Mouse (Mus musculus) embryonic facial prominence, embryonic 10.5 days (tissue): ENCODE data around the gene Rab22a. TPM values are rescaled to one million over a fixed set of nuclear protein-coding genes. Genes with fewer than 3 reads are reported as not detected.
"Not testable (repeated sequence)": the region's sequence is repeated elsewhere in the genome, so short reads cannot be mapped to it uniquely, and the experiment has no call there.

ENCODE experiments used
- DNase-seq: peaks from one replicate; pipeline ENCODE4 v3.0.0-alpha.2; 2017; ENCODE audit warnings: low spot score
- H3K27ac ChIP-seq: fragments of 300-500 bp; sonication (generic); replicated peaks from 2 replicates; pipeline ENCODE4 v1.5.1; 2016; ENCODE audit warnings: mild to moderate bottlenecking
- H3K27me3 ChIP-seq: fragments of 300-500 bp; sonication (generic); replicated peaks from 2 replicates; pipeline ENCODE4 v1.6.1; 2016; ENCODE audit warnings: low read depth, mild to moderate bottlenecking; ENCODE audit not compliant: poor library complexity, severe bottlenecking
- H3K36me3 ChIP-seq: fragments of 300-500 bp; sonication (generic); replicated peaks from 2 replicates; pipeline ENCODE4 v1.6.1; 2016; ENCODE audit warnings: mild to moderate bottlenecking, moderate library complexity
- H3K4me1 ChIP-seq: fragments of 300-500 bp; sonication (generic); 2 replicates; pipeline ENCODE4 v1.6.1; 2016
- H3K4me3 ChIP-seq: fragments of 300-500 bp; sonication (generic); 2 replicates; pipeline ENCODE4 v1.5.1; 2016; ENCODE audit warnings: mild to moderate bottlenecking, moderate library complexity
- H3K9me3 ChIP-seq: fragments of 300-500 bp; sonication (generic); 2 replicates; pipeline ENCODE4 v1.6.1; 2016; ENCODE audit warnings: mild to moderate bottlenecking
- WGBS: fragments of 180-500 bp; shearing (Covaris S2); methylation state at CpG from one replicate; pipeline ENCODE4 v1.1.7; 2016; 5-methylcytosine and 5-hydroxymethylcytosine counted together
- polyA plus RNA-seq: library from polyadenylated mRNA; unstranded; fragments of >200 nt; fragmentation: Nextera tagmentation; extraction: Ambion mirVana; gene quantifications from 2 replicates; pipeline ENCODE4 v1.2.1, GENCODE M21; 2016

The Rab22a gene
- polyA plus RNA-seq, 1 experiment from 2014 or later = 24.6 TPM

GRCm38 (mm10) chr2:173707626-173708025 lies 48.1 kb downstream of the Rab22a start:
- Histone ChIP-seq H3K36me3 (peaks cover 53% of the 10 kb centered on the region), H3K4me1 (peaks cover 12% of the 10 kb centered on the region)
- H3K27ac ChIP-seq, DNase-seq, H3K27me3 ChIP-seq, H3K9me3 ChIP-seq, H3K4me3 ChIP-seq: not testable (repeated sequence)

GRCm38 (mm10) chr2:173710193-173710592 lies 50.6 kb downstream of the Rab22a start:
- no peak overlapping the region for H3K4me3 ChIP-seq
- 83% methylated on average over 6 of the region's 6 CpGs for WGBS

GRCm38 (mm10) chr2:173712656-173713055 lies 53.1 kb downstream of the Rab22a start:
- Histone ChIP-seq H3K36me3 (peaks cover 14% of the 10 kb centered on the region), H3K4me1 (peaks cover 29% of the 10 kb centered on the region), H3K27ac (peak overlapping the region; percentile 19; the same call in 1 of the 2 replicates), H3K9me3 (no peaks in the 10 kb centered on the region), H3K27me3 (no peaks in the 10 kb centered on the region), H3K4me3 (no peak overlapping the region)
- no peak for DNase-seq
- WGBS = 68% methylated on average over 10 of the region's 10 CpGs

More at GRCm38 (mm10) chr2:173710193-173710592, 50.6 kb downstream of the Rab22a start:
- Histone ChIP-seq H3K27ac (no peak overlapping the region), H3K27me3 (no peaks in the 10 kb centered on the region), H3K36me3 (peaks cover 29% of the 10 kb centered on the region), H3K4me1 (peaks cover 29% of the 10 kb centered on the region), H3K9me3 (no peaks in the 10 kb centered on the region)
- DNase-seq = no peak

GRCm38 (mm10) chr2:173713241-173713640 lies 53.7 kb downstream of the Rab22a start:
- Histone ChIP-seq H3K9me3 (no peaks in the 10 kb centered on the region), H3K27ac (no peak overlapping the region; the same call in 1 of the 2 replicates)

GRCm38 (mm10) chr2:173714620-173715218 lies 55.2 kb downstream of the Rab22a start:
- Histone ChIP-seq H3K4me3 (no peak overlapping the region), H3K27me3 (no peaks in the 10 kb centered on the region), H3K9me3 (no peaks in the 10 kb centered on the region), H3K27ac (peak overlapping the region; percentile 12; the same call in 1 of the 2 replicates), H3K36me3 (no peaks in the 10 kb centered on the region), H3K4me1 (peaks cover 29% of the 10 kb centered on the region)
- no peak for DNase-seq
- WGBS = 62% methylated on average over 8 of the region's 8 CpGs

More at GRCm38 (mm10) chr2:173713241-173713640, 53.7 kb downstream of the Rab22a start:
- Histone ChIP-seq H3K36me3 (peaks cover 8% of the 10 kb centered on the region), H3K4me1 (peaks cover 29% of the 10 kb centered on the region), H3K4me3 (no peak overlapping the region), H3K27me3 (no peaks in the 10 kb centered on the region)
- WGBS = 85% methylated on average over 4 of the region's 4 CpGs
- DNase-seq = no peak

- Histone ChIP-seq H3K36me3 (no peaks in the 10 kb centered on the region), H3K4me1 (peaks cover 21% of the 10 kb centered on the region), H3K4me3 (no peak overlapping the region), H3K9me3 (no peaks in the 10 kb centered on the region), H3K27ac (no peak overlapping the region), H3K27me3 (no peaks in the 10 kb centered on the region)
- DNase-seq = no peak
- 93% methylated on average over 5 of the region's 5 CpGs for WGBS
These were observed 57.4 kb downstream of the Rab22a start for GRCm38 (mm10) chr2:173716966-173717365.

DNA sequence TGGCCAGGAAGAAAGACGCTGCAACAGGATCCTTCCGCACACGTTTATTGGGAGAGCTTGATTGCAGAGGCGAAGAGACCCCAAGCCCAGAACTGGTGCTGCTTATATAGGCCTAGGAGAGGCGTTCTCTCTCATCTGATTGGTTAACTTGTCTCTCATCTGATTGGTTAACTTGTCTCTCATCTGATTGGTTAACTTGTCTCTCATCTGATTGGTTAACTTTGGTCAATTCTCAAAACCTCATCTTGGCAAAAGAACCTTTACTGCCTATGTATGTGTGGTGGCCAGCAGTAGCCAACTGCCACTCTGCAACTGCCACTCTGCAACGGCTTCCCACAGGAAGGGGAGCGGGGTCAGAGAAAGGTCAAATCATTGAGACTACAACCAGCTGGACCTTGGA lies 59.6 kb downstream of the Rab22a start, which contains the start of gene 1700010B08Rik:
Gene 1700010B08Rik (plus strand): TSS at position 301 of the 400 bp plus-strand sequence.
- whole genome bisulfite sequencing = 89% methylated on average over 7 of the region's 7 CpGs
- peaks cover 15% of the 10 kb centered on the region for H3K4me1 ChIP-seq
- not testable (repeated sequence) for H3K27me3 ChIP-seq

DNA sequence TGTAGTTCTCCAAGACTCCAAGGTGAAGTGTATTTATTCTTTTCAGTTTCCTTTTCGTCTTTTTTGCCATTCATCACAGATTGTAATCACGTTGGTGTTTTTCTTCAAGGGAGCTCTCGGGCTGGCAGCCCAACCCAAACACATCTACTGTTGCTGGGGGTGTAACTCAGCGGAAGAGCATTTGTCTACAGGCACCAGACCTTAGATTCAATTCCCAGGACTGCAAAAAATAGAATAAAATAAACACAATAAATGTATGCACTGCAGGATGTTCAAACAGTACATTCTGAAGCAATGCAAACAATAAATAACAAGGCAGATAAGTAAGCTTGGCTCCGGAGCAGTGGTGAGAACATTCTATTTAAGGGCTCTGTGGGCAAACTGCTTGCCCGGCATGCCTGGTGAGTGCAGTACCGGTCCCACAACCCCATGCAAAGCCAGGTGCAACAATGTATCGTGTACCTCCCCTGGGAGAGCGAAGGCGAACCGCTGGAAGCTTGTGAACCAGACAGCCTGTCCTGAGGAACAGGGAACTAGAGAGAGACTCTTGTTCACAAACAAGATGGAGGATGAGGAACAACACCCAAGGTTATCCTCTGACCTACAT lies 62.8 kb downstream of the Rab22a start:
- DNase-seq = no peak
- no peak overlapping the region for H3K27ac ChIP-seq
- no peaks in the 10 kb centered on the region for H3K9me3 ChIP-seq
- H3K27me3 ChIP-seq = no peaks in the 10 kb centered on the region
- H3K4me1 ChIP-seq = peaks cover 17% of the 10 kb centered on the region
- WGBS = 84% methylated on average over 11 of the region's 11 CpGs
- H3K4me3 ChIP-seq = no peak overlapping the region
- H3K36me3 ChIP-seq = no peaks in the 10 kb centered on the region

More for the DNA sequence above, 59.6 kb downstream of the Rab22a start, which contains the start of gene 1700010B08Rik:
- H3K36me3 ChIP-seq, H3K27ac ChIP-seq, DNase-seq, H3K4me3 ChIP-seq, H3K9me3 ChIP-seq: not testable (repeated sequence)

DNA sequence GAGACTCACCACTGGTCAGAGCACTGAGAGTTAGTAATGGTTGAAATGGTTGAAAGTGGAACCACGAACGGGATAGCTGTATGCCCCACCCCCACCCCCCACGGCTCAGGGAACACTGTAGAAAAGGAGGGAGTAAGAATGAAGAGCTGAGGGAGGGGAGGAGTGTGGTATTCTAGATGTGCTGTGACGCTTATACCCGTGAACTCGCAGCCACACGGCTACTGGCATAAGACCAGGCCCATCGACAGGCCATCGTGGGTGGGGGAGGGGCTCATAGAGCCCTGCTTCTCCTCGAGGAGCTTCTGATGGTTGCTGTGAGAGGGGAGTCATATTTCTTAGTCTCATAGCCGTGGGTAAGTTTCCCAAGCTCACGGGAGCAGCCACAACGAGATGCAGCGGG lies 64.8 kb downstream of the Rab22a start:
- Histone ChIP-seq H3K4me1 (peaks cover 17% of the 10 kb centered on the region), H3K9me3 (no peaks in the 10 kb centered on the region), H3K27me3 (no peaks in the 10 kb centered on the region), H3K36me3 (no peaks in the 10 kb centered on the region), H3K27ac (peak overlapping the region; percentile 26; the same call in 1 of the 2 replicates), H3K4me3 (no peak overlapping the region)
- WGBS = 48% methylated on average over 14 of the region's 14 CpGs
- DNase-seq = peak; percentile 47

DNA sequence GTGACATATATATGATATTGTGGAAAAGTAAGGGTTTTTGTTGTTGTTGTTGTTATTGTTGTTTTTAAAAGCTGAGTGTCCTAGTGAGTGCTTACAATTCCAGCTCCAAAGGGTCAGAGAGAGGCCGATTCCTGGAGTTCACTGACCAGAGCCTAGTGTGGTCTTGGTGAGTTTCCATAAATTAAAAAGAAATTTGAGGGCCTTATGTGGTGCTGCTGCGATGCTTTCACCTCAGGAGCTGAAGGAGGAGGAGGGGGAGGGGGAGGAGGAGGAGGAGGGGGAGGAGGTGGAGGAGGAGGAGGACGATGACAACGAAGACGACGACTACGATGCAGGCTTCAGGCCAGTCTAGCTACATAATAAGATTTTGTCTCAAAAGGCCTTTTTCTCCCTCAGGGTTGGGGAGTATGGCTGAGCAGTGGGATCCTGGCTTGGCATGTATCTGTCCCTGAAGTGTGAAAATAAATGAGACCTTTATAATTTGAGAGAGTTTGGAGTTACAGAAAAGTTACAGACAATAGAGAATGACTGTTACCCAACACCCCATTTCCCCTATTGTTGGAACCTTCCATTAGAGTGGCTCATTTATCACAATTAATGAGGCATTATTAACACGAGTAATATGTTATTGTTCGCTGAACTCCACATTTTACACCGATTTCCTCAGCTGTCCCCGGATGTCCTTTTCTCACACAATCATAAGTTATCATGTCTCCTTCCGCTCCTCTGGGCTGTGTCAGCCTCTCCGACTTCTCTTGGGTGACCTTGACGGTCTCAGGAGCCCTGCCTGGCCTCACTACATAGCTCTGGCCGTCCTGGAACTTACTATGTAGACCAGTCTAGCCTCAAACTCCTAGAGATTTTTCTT lies 65.6 kb downstream of the Rab22a start:
- WGBS = 71% methylated on average over 15 of the region's 15 CpGs
- H3K36me3 ChIP-seq = no peaks in the 10 kb centered on the region
- no peaks in the 10 kb centered on the region for H3K9me3 ChIP-seq
- H3K4me1 ChIP-seq = peaks cover 22% of the 10 kb centered on the region
- H3K27me3 ChIP-seq = no peaks in the 10 kb centered on the region
- H3K27ac ChIP-seq = no peak overlapping the region
- no peak for DNase-seq
- no peak overlapping the region for H3K4me3 ChIP-seq

DNA sequence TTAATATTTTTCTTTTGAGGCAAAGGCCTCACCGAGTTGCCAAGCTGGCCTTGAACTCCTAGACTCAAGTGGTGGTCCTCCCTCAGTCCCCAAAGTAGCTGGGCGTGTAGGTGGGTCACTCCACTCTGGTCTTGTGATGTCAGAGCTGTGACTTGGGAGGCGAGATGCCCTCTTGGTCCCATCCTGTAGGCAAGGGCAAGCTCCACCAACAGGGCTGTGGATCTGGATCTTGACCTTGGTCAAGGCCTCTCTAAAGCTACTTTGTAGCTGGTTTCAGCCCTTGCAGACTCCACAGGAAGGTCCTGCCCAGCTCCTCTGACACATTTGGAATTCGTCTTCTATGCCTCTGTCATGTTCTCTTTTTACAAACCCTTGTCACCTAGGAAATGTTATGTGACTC lies 66.3 kb downstream of the Rab22a start:
- Histone ChIP-seq H3K36me3 (no peaks in the 10 kb centered on the region), H3K9me3 (no peaks in the 10 kb centered on the region), H3K27ac (no peak overlapping the region), H3K4me3 (no peak overlapping the region), H3K4me1 (peaks cover 28% of the 10 kb centered on the region), H3K27me3 (no peaks in the 10 kb centered on the region)
- WGBS = 87% methylated on average over 4 of the region's 4 CpGs
- DNase-seq = no peak

GRCm38 (mm10) chr2:173730444-173730966 lies 70.9 kb downstream of the Rab22a start:
- WGBS = 6% methylated on average over 9 of the region's 9 CpGs
- H3K27me3 ChIP-seq = no peaks in the 10 kb centered on the region
- H3K36me3 ChIP-seq = no peaks in the 10 kb centered on the region
- no peaks in the 10 kb centered on the region for H3K9me3 ChIP-seq
- peak overlapping the region; percentile 67 for H3K27ac ChIP-seq
- H3K4me3 ChIP-seq = peak overlapping the region; percentile 31; the same call in 1 of the 2 replicates
- H3K4me1 ChIP-seq = peaks cover 26% of the 10 kb centered on the region
- peak; percentile 66 for DNase-seq
